Mouse (Mus musculus) right cerebral cortex, postnatal 25 days (tissue): ENCODE measurements at regions not wholly inside any gene's neighbourhood (a gene's known extent, or its start where the extent isn't known, plus 50 kb on each side); places are given as distances from the start of the nearest gene placed in this dataset.

Source experiments
- DNase-seq: peaks from one replicate; pipeline ENCODE4 v3.0.0; 2022

GRCm38 (mm10) chr1:51529653-51530052 is 51.4 kb upstream of the Nabp1 start:
- DNase-seq = no peak

- DNase-seq = no peak
These were observed 50.4 kb upstream of the Nabp1 start for GRCm38 (mm10) chr1:51528671-51529070.
